Mouse (Mus musculus) monocyte, adult 2 months (primary cell): ENCODE measurements around the gene Slc18a2.

Experiments
- DNase-seq, 2 experiments: peaks; one replicate each; pipeline ENCODE4 v3.0.0; 2022; ENCODE audit warnings: low spot score in 2 of 2, low read depth in 1 of 2

Slc18a2 gene

GRCm38 (mm10) chr19:59260718-59261442, at the start of gene Slc18a2:
Gene Slc18a2, plus strand, starts transcription at chr19:59260896.
- no peak for DNase-seq

- DNase-seq, result no peak
Observed at GRCm38 (mm10) chr19:59216891-59217290, 43.8 kb upstream of the Slc18a2 start.

- DNase-seq, result no peak
Observed at GRCm38 (mm10) chr19:59218991-59219390, 41.7 kb upstream of the Slc18a2 start, which contains the start of gene Kcnk18. Gene Kcnk18, plus strand, starts transcription at chr19:59219214.

- DNase-seq, result no peak
Observed at GRCm38 (mm10) chr19:59221131-59221530, 39.6 kb upstream of the Slc18a2 start.

GRCm38 (mm10) chr19:59228376-59228775, 32.3 kb upstream of the Slc18a2 start:
- DNase-seq, result no peak

GRCm38 (mm10) chr19:59232786-59233185, 27.9 kb upstream of the Slc18a2 start:
- DNase-seq, result no peak

- DNase-seq, result no peak
Observed at GRCm38 (mm10) chr19:59235001-59235400, 25.7 kb upstream of the Slc18a2 start.

- DNase-seq, result no peak
Observed at GRCm38 (mm10) chr19:59236046-59236445, 24.6 kb upstream of the Slc18a2 start.

GRCm38 (mm10) chr19:59238630-59239029, 22.1 kb upstream of the Slc18a2 start:
- no peak for DNase-seq

- peak; percentile 31 to 70 for DNase-seq
Observed at GRCm38 (mm10) chr19:59239124-59239817, 21.4 kb upstream of the Slc18a2 start.

GRCm38 (mm10) chr19:59241987-59242386, 18.7 kb upstream of the Slc18a2 start:
- DNase-seq, result no peak

GRCm38 (mm10) chr19:59243057-59243456, 17.6 kb upstream of the Slc18a2 start:
- DNase-seq, result no peak

- no peak for DNase-seq
Observed at GRCm38 (mm10) chr19:59248144-59248543, 12.6 kb upstream of the Slc18a2 start.

GRCm38 (mm10) chr19:59248553-59249286, 12.0 kb upstream of the Slc18a2 start:
- no peak for DNase-seq

- DNase-seq, result no peak
Observed at GRCm38 (mm10) chr19:59252651-59253050, 8.0 kb upstream of the Slc18a2 start.

- no peak for DNase-seq
Observed at GRCm38 (mm10) chr19:59259633-59260032, 1.1 kb upstream of the Slc18a2 start.

GRCm38 (mm10) chr19:59261604-59262003, 908 bp downstream of the Slc18a2 start:
- DNase-seq, result no peak

GRCm38 (mm10) chr19:59263171-59263570, 2.5 kb downstream of the Slc18a2 start:
- DNase-seq, result no peak

- DNase-seq, result no peak
Observed at GRCm38 (mm10) chr19:59264838-59265532, 4.3 kb downstream of the Slc18a2 start.

GRCm38 (mm10) chr19:59265907-59266306, 5.2 kb downstream of the Slc18a2 start:
- DNase-seq, result no peak

- DNase-seq, result no peak
Observed at GRCm38 (mm10) chr19:59267417-59267963, 6.8 kb downstream of the Slc18a2 start.
